In the genomic region with DNA sequence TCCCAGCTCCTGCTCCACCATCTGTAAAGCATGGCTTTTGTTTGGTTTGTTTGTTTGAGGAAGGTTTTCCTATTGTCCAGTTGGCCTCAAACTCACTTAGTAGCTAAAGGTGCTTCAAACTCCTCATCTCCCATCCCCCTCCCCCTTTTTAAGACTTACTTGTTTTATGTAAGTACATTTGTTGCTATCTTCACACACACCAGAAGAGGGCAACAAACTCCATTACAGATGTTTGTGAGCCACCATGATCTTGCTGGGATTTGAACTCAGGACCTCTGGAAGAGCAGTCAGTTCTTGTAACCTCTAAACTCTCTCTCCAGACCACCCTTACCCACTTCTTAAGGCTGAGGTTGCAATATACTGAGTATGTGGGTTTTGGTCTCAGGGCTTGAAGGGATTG, we compare ENCODE assay signal across 26 mouse cellular contexts. TPM values are rescaled to one million over a fixed set of nuclear protein-coding genes. Genes with fewer than 3 reads are reported as not detected.
DNase-seq lines count a peak whose midpoint lies in the region; ATAC-seq and TF ChIP-seq lines count a peak whose summit lies in the region.
"Had no signal": no experiment of that assay in that cellular context is flagged by ENCODE, and none has a peak within 500 bp of the region (broad histone marks: within the 10 kb centered on the region; RNA-seq: fewer than 3 reads in every experiment).

No protein-coding gene starts in this region.

- TF ChIP-seq CTCF in forebrain, postnatal 0 days (IDR thresholded peaks at IDR 0.05; ENCODE audit: low read depth): peak; percentile 20; the same call in 1 of the 2 replicates
- TF ChIP-seq CTCF in kidney, postnatal 0 days (IDR thresholded peaks at IDR 0.05; ENCODE audit: low read depth): peak; percentile 18; the same call in 1 of the 2 replicates

- H3K36me3 ChIP-seq in forebrain, postnatal 0 days (ENCODE audit: insufficient read depth): no peaks in the 10 kb centered on the region
- H3K36me3 ChIP-seq in forebrain, embryonic 10.5 days (replicated peaks): no peaks in the 10 kb centered on the region
- H3K36me3 ChIP-seq in kidney, postnatal 0 days (ENCODE audit: insufficient read depth, low read length): no peaks in the 10 kb centered on the region
- H3K36me3 ChIP-seq: embryonic facial prominence, embryonic 12.5 days; heart, embryonic 13.5 days; limb, embryonic 13.5 days; liver, embryonic 15.5 days; neural tube, embryonic 15.5 days had no signal

- no peak overlapping the region for H3K4me2 ChIP-seq in forebrain, postnatal 0 days (ENCODE audit: low read depth)
- no peak overlapping the region for H3K4me2 ChIP-seq in kidney, postnatal 0 days (ENCODE audit: low read length)
- H3K4me2 ChIP-seq: embryonic facial prominence, embryonic 12.5 days; heart, embryonic 13.5 days; limb, embryonic 13.5 days; liver, embryonic 15.5 days; neural tube, embryonic 15.5 days had no signal

- no peaks in the 10 kb centered on the region for H3K9me3 ChIP-seq in forebrain, postnatal 0 days (ENCODE audit: low read length)
- no peaks in the 10 kb centered on the region for H3K9me3 ChIP-seq in forebrain, embryonic 10.5 days
- H3K9me3 ChIP-seq in kidney, postnatal 0 days (replicated peaks; ENCODE audit: low read length): no peaks in the 10 kb centered on the region
- H3K9me3 ChIP-seq: embryonic facial prominence, embryonic 12.5 days; heart, embryonic 13.5 days; limb, embryonic 13.5 days; liver, embryonic 15.5 days; megakaryocyte, embryonic 14.5 days; neural tube, embryonic 15.5 days had no signal

- no peaks in the 10 kb centered on the region for H3K27me3 ChIP-seq in forebrain, postnatal 0 days (ENCODE audit: insufficient read depth, low read length)
- H3K27me3 ChIP-seq in forebrain, embryonic 10.5 days (ENCODE audit: poor library complexity, severe bottlenecking): no peaks in the 10 kb centered on the region
- H3K27me3 ChIP-seq in kidney, postnatal 0 days (ENCODE audit: insufficient read depth, low read length): no peaks in the 10 kb centered on the region
- H3K27me3 ChIP-seq: embryonic facial prominence, embryonic 12.5 days; liver, embryonic 15.5 days; neural tube, embryonic 15.5 days had no signal

- no peak overlapping the region for H3K9ac ChIP-seq in forebrain, postnatal 0 days
- no peak overlapping the region for H3K9ac ChIP-seq in kidney, postnatal 0 days (ENCODE audit: low read depth, low read length)
- H3K9ac ChIP-seq: embryonic facial prominence, embryonic 12.5 days; heart, embryonic 13.5 days; limb, embryonic 13.5 days; liver, embryonic 15.5 days; neural tube, embryonic 15.5 days had no signal

- no peak for DNase-seq in forebrain, postnatal 0 days
- DNase-seq in forebrain, embryonic 10.5 days (ENCODE audit: extremely low spot score, low spot score): no peak
- DNase-seq in kidney, postnatal 0 days (ENCODE audit: low spot score): no peak
- no peak for DNase-seq in kidney, postnatal 10 days
- peak; percentile 27 for DNase-seq in 3134 (ENCODE audit: extremely low read depth, insufficient read length, low spot score)
- DNase-seq in adipocyte (ENCODE audit: low spot score): peak; percentile 58
- no peak for DNase-seq in embryo, embryonic 9.5 days (ENCODE audit: extremely low spot score)
- DNase-seq: adrenal gland, postnatal 36 days; B cell, adult 2 months; cerebellum, adult 9-10 months; heart, postnatal 36 days; kidney, adult 8-10 months; kidney, postnatal 4 days; lung, postnatal 14 days; midbrain, embryonic 14.5 days; spleen, adult 18-20 months; thymus, adult 18-20 months had no signal

- peaks cover 5% of the 10 kb centered on the region for H3K4me1 ChIP-seq in forebrain, postnatal 0 days (ENCODE audit: insufficient read depth)
- peaks cover 23% of the 10 kb centered on the region for H3K4me1 ChIP-seq in forebrain, embryonic 10.5 days
- H3K4me1 ChIP-seq in kidney, postnatal 0 days (replicated peaks; ENCODE audit: insufficient read depth, low read length): 0 out of 2 replicates have a peak, but pooled peaks cover 4% of the 10 kb centered on the region
- H3K4me1 ChIP-seq: liver, embryonic 15.5 days had no signal

- no peak overlapping the region for H3K4me3 ChIP-seq in forebrain, postnatal 0 days (ENCODE audit: low read depth, low read length)
- H3K4me3 ChIP-seq in forebrain, embryonic 10.5 days: no peak overlapping the region
- no peak overlapping the region for H3K4me3 ChIP-seq in kidney, postnatal 0 days (replicated peaks; ENCODE audit: low read depth, low read length)
- H3K4me3 ChIP-seq: embryonic facial prominence, embryonic 12.5 days; erythroblast, embryonic 14.5 days; heart, embryonic 13.5 days; limb, embryonic 13.5 days; liver, embryonic 15.5 days; megakaryocyte, embryonic 14.5 days; neural tube, embryonic 15.5 days had no signal

- ATAC-seq in forebrain, postnatal 0 days: no peak
- ATAC-seq in kidney, postnatal 0 days (replicated peaks; ENCODE audit: low FRiP score, low read depth): no peak
- ATAC-seq in frontal cortex, adult (ENCODE audit: low TSS enrichment): no peak
- ATAC-seq: forebrain, embryonic 14.5 days had no signal

- no peak overlapping the region for H3K27ac ChIP-seq in forebrain, postnatal 0 days (ENCODE audit: low read depth, low read length)
- H3K27ac ChIP-seq in forebrain, embryonic 10.5 days: no peak overlapping the region
- H3K27ac ChIP-seq in kidney, postnatal 0 days: no peak overlapping the region
- H3K27ac ChIP-seq: embryonic facial prominence, embryonic 12.5 days; heart, embryonic 13.5 days; limb, embryonic 13.5 days; liver, embryonic 15.5 days; neural tube, embryonic 15.5 days had no signal

RNA-seq across cellular contexts. Expression of a gene that starts 42.0 kb away (rescaled TPM):
- total RNA-seq in forebrain, postnatal 0 days (2014; rRNA removed): 30.2 and 41.5 TPM in 2 replicates
- polyA plus RNA-seq in forebrain, postnatal 0 days (2015; fragmentation: Nextera tagmentation; extraction: Ambion mirVana): 65.6 and 75.0 TPM in 2 replicates
- 150 and 153 TPM in 2 replicates for polyA plus RNA-seq in forebrain, embryonic 10.5 days (2016; fragmentation: Nextera tagmentation; extraction: Ambion mirVana)
- 101 TPM in 2 replicates for polyA plus RNA-seq in kidney, postnatal 0 days (2015; fragmentation: Nextera tagmentation; extraction: Ambion mirVana)

RNA-seq across cellular contexts. Expression of a gene that starts 42.5 kb away (rescaled TPM):
- total RNA-seq in forebrain, postnatal 0 days (2014; rRNA removed): 7.1 and 7.2 TPM in 2 replicates
- 4.6 and 6.2 TPM in 2 replicates for polyA plus RNA-seq in forebrain, postnatal 0 days (2015; fragmentation: Nextera tagmentation; extraction: Ambion mirVana)
- polyA plus RNA-seq in forebrain, embryonic 10.5 days (2016; fragmentation: Nextera tagmentation; extraction: Ambion mirVana): 3.4 and 3.5 TPM in 2 replicates
- 2.5 and 2.9 TPM in 2 replicates for polyA plus RNA-seq in kidney, postnatal 0 days (2015; fragmentation: Nextera tagmentation; extraction: Ambion mirVana)

Comparison
In these comparisons a context has a peak if more than half of its experiments do, and no peak if none do; other contexts are left out.
1. DNase-seq: peak in 3134 (single experiment) and adipocyte (single experiment); none in forebrain, postnatal 0 days (single experiment), forebrain, embryonic 10.5 days (single experiment), kidney, postnatal 0 days (single experiment), kidney, postnatal 10 days (single experiment) and embryo, embryonic 9.5 days (single experiment).